Mouse (Mus musculus) heart, embryonic 12.5 days (tissue): Measurements from ENCODE around the gene Anks1b. TPM values are rescaled to one million over a fixed set of nuclear protein-coding genes. Genes with fewer than 3 reads are reported as not detected.

ENCODE experiments used
- ATAC-seq: fragments of 200-750 bp; cut with Nextera tagmentation; 2 replicates; pipeline ENCODE4 v1.8.0; 2017; ENCODE audit warnings: moderate TSS enrichment, moderate library complexity; ENCODE audit not compliant: insufficient number of reproducible peaks, low FRiP score
- H3K27ac ChIP-seq: fragments of 300-500 bp; sonication (generic); 2 replicates; pipeline ENCODE4 v1.5.1; 2016; ENCODE audit warnings: mild to moderate bottlenecking, moderate library complexity; ENCODE audit not compliant: poor library complexity, severe bottlenecking
- H3K27me3 ChIP-seq: fragments of 300-500 bp; sonication (generic); replicated peaks from 2 replicates; pipeline ENCODE4 v1.6.1; 2016; ENCODE audit warnings: mild to moderate bottlenecking, moderate library complexity
- H3K36me3 ChIP-seq: fragments of 300-500 bp; sonication (generic); 2 replicates; pipeline ENCODE4 v1.6.1; 2016; ENCODE audit warnings: mild to moderate bottlenecking, moderate library complexity
- H3K4me1 ChIP-seq: fragments of 300-500 bp; sonication (generic); replicated peaks from 2 replicates; pipeline ENCODE4 v1.6.1; 2016; ENCODE audit warnings: mild to moderate bottlenecking
- H3K4me2 ChIP-seq: fragments of 300-500 bp; sonication (generic); 2 replicates; pipeline ENCODE4 v1.6.1; 2016; ENCODE audit warnings: mild to moderate bottlenecking, moderate library complexity
- H3K4me3 ChIP-seq: fragments of 300-500 bp; sonication (generic); 2 replicates; pipeline ENCODE4 v1.5.1; 2016; ENCODE audit warnings: mild to moderate bottlenecking
- H3K9ac ChIP-seq: fragments of 300-500 bp; sonication (generic); 2 replicates; pipeline ENCODE4 v1.6.1; 2016; ENCODE audit warnings: mild to moderate bottlenecking, moderate library complexity
- H3K9me3 ChIP-seq: fragments of 300-500 bp; sonication (generic); replicated peaks from 2 replicates; pipeline ENCODE4 v1.6.1; 2016; ENCODE audit warnings: mild to moderate bottlenecking, moderate library complexity
- WGBS: fragments of 180-500 bp; shearing (Covaris S2); methylation state at CpG from one replicate; pipeline ENCODE4 v1.1.7; 2016; 5-methylcytosine and 5-hydroxymethylcytosine counted together
- polyA plus RNA-seq: library from polyadenylated mRNA; unstranded; fragments of >200 nt; fragmentation: Nextera tagmentation; extraction: Ambion mirVana; gene quantifications from 2 replicates; pipeline ENCODE4 v1.2.1, GENCODE M21; 2016

The Anks1b gene
- polyA plus RNA-seq, 1 experiment from 2014 or later: 0.40 TPM

- Histone ChIP-seq H3K36me3 (no peaks in the 10 kb centered on the region), H3K4me1 (0 out of 2 replicates have a peak, but pooled peaks cover 1% of the 10 kb centered on the region), H3K27me3 (peaks cover 32% of the 10 kb centered on the region), H3K9me3 (no peaks in the 10 kb centered on the region), H3K4me2 (no peak overlapping the region), H3K4me3 (no peak overlapping the region), H3K9ac (no peak overlapping the region), H3K27ac (no peak overlapping the region)
- ATAC-seq: no peak
- WGBS: 20% methylated on average over 5 of the region's 5 CpGs
These were observed 961.0 kb downstream of the Anks1b start for GRCm38 (mm10) chr10:90834306-90834705.

- Histone ChIP-seq H3K9ac (no peak overlapping the region), H3K4me1 (no peaks in the 10 kb centered on the region), H3K36me3 (no peaks in the 10 kb centered on the region), H3K27me3 (peaks cover 25% of the 10 kb centered on the region), H3K27ac (no peak overlapping the region), H3K4me2 (no peak overlapping the region), H3K9me3 (no peaks in the 10 kb centered on the region), H3K4me3 (no peak overlapping the region)
- no peak for ATAC-seq
These were observed 961.9 kb downstream of the Anks1b start for GRCm38 (mm10) chr10:90835195-90835594.

- H3K36me3 ChIP-seq: no peaks in the 10 kb centered on the region
- H3K9me3 ChIP-seq: peaks cover 8% of the 10 kb centered on the region
- no peak for ATAC-seq
- H3K4me1 ChIP-seq: no peaks in the 10 kb centered on the region
- H3K4me2 ChIP-seq: no peak overlapping the region
- 80% methylated on average over 9 of the region's 9 CpGs for WGBS
- H3K9ac ChIP-seq: no peak overlapping the region
- H3K4me3 ChIP-seq: no peak overlapping the region
- H3K27me3 ChIP-seq: no peaks in the 10 kb centered on the region; the same call in 1 of the 2 replicates
- H3K27ac ChIP-seq: no peak overlapping the region
These were observed 966.5 kb downstream of the Anks1b start for GRCm38 (mm10) chr10:90839611-90840335.

- Histone ChIP-seq H3K27ac (no peak overlapping the region), H3K9me3 (peaks cover 8% of the 10 kb centered on the region), H3K36me3 (no peaks in the 10 kb centered on the region), H3K4me1 (no peaks in the 10 kb centered on the region), H3K4me3 (no peak overlapping the region), H3K9ac (no peak overlapping the region), H3K4me2 (no peak overlapping the region), H3K27me3 (no peaks in the 10 kb centered on the region)
- 73% methylated on average over 2 of the region's 2 CpGs for WGBS
- no peak for ATAC-seq
These were observed 969.1 kb downstream of the Anks1b start for GRCm38 (mm10) chr10:90842398-90842797.

GRCm38 (mm10) chr10:90851077-90851476, 977.8 kb downstream of the Anks1b start:
- no peak for ATAC-seq

GRCm38 (mm10) chr10:90851999-90852398, 978.7 kb downstream of the Anks1b start:
- H3K27ac ChIP-seq: no peak overlapping the region
- no peak overlapping the region for H3K4me3 ChIP-seq
- WGBS: 81% methylated on average over 11 of the region's 11 CpGs
- no peaks in the 10 kb centered on the region for H3K27me3 ChIP-seq
- no peak for ATAC-seq
- H3K4me2 ChIP-seq: no peak overlapping the region
- no peak overlapping the region for H3K9ac ChIP-seq
- no peaks in the 10 kb centered on the region for H3K9me3 ChIP-seq
- no peaks in the 10 kb centered on the region for H3K4me1 ChIP-seq
- H3K36me3 ChIP-seq: no peaks in the 10 kb centered on the region

More at GRCm38 (mm10) chr10:90851077-90851476, 977.8 kb downstream of the Anks1b start:
- H3K27me3 ChIP-seq: no peaks in the 10 kb centered on the region
- H3K4me3 ChIP-seq: no peak overlapping the region
- H3K27ac ChIP-seq: no peak overlapping the region
- WGBS: 81% methylated on average over 6 of the region's 6 CpGs
- H3K9me3 ChIP-seq: no peaks in the 10 kb centered on the region
- H3K4me2 ChIP-seq: no peak overlapping the region
- H3K4me1 ChIP-seq: no peaks in the 10 kb centered on the region
- H3K9ac ChIP-seq: no peak overlapping the region
- no peaks in the 10 kb centered on the region for H3K36me3 ChIP-seq

- Histone ChIP-seq H3K27me3 (no peaks in the 10 kb centered on the region), H3K9me3 (no peaks in the 10 kb centered on the region), H3K27ac (no peak overlapping the region), H3K9ac (no peak overlapping the region), H3K4me1 (no peaks in the 10 kb centered on the region), H3K4me2 (no peak overlapping the region), H3K36me3 (no peaks in the 10 kb centered on the region), H3K4me3 (no peak overlapping the region)
- 77% methylated on average over 7 of the region's 7 CpGs for WGBS
- no peak for ATAC-seq
These were observed 979.1 kb downstream of the Anks1b start for GRCm38 (mm10) chr10:90852432-90852831.

- Histone ChIP-seq H3K27me3 (no peaks in the 10 kb centered on the region), H3K4me1 (no peaks in the 10 kb centered on the region), H3K9me3 (no peaks in the 10 kb centered on the region), H3K9ac (no peak overlapping the region), H3K27ac (no peak overlapping the region), H3K36me3 (no peaks in the 10 kb centered on the region), H3K4me2 (no peak overlapping the region), H3K4me3 (no peak overlapping the region)
- ATAC-seq: no peak
- WGBS: 40% methylated on average over 4 of the region's 4 CpGs
These were observed 983.4 kb downstream of the Anks1b start for GRCm38 (mm10) chr10:90856668-90857067.

- ATAC-seq: no peak
- Histone ChIP-seq H3K36me3 (no peaks in the 10 kb centered on the region), H3K27me3 (peaks cover 4% of the 10 kb centered on the region; the same call in 1 of the 2 replicates), H3K4me2 (no peak overlapping the region), H3K4me1 (no peaks in the 10 kb centered on the region), H3K4me3 (no peak overlapping the region), H3K27ac (no peak overlapping the region), H3K9me3 (no peaks in the 10 kb centered on the region), H3K9ac (no peak overlapping the region)
- 74% methylated on average over 19 of the region's 19 CpGs for WGBS
These were observed 986.6 kb downstream of the Anks1b start for GRCm38 (mm10) chr10:90859665-90860523.

GRCm38 (mm10) chr10:90863881-90864598, 990.7 kb downstream of the Anks1b start:
- 9% methylated on average over 10 of the region's 10 CpGs for WGBS
- Histone ChIP-seq H3K4me3 (no peak overlapping the region), H3K9me3 (no peaks in the 10 kb centered on the region), H3K9ac (no peak overlapping the region), H3K27me3 (peaks cover 12% of the 10 kb centered on the region), H3K4me2 (no peak overlapping the region), H3K27ac (no peak overlapping the region), H3K36me3 (no peaks in the 10 kb centered on the region), H3K4me1 (no peaks in the 10 kb centered on the region)
- ATAC-seq: no peak

- peaks cover 12% of the 10 kb centered on the region for H3K27me3 ChIP-seq
- H3K9ac ChIP-seq: no peak overlapping the region
- no peak overlapping the region for H3K4me3 ChIP-seq
- H3K4me1 ChIP-seq: no peaks in the 10 kb centered on the region
- no peak for ATAC-seq
- no peaks in the 10 kb centered on the region for H3K9me3 ChIP-seq
- H3K27ac ChIP-seq: no peak overlapping the region
- no peaks in the 10 kb centered on the region for H3K36me3 ChIP-seq
- WGBS: 12% methylated on average over 3 of the region's 3 CpGs
- H3K4me2 ChIP-seq: no peak overlapping the region
These were observed 991.2 kb downstream of the Anks1b start for GRCm38 (mm10) chr10:90864599-90864889.
